Mouse (Mus musculus) small intestine, adult 2 months (tissue): ENCODE results near the gene Dpyd.

ENCODE experiments used
- CTCF ChIP-seq: fragments of 200-500 bp; IDR thresholded peaks from 2 replicates; pipeline ENCODE4 v1.5.1; 2012; ENCODE audit warnings: low read depth, mild to moderate bottlenecking, control low read depth, inconsistent platforms, low read length, moderate library complexity, mixed read lengths; ENCODE audit not compliant: insufficient replicate concordance, insufficient read length; ENCODE audit errors: extremely low read depth
- POLR2A ChIP-seq: fragments of 200-500 bp; IDR thresholded peaks from 2 replicates; pipeline ENCODE4 v1.6.1; 2012; ENCODE audit warnings: low read depth, mild to moderate bottlenecking, control low read depth, inconsistent platforms, low read length, moderate library complexity

DNA sequence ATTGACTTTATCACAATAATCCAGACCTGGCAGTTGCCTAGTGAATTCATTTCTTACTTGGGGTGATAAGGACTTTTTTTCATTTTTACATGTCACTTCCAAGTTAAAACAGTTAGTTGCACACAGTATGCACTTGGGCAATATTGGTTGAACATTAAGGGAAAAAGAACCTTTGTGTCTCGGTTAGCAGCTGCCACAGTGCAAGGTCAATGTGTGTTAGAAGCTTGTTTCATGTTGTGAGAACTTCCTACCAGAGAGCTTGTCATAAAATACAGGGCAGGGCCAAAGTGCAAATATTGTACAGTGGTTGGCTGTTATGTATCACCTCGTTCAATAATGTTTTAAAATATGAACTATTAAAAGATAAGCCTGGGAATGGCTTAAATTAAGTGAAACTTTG is 564.1 kb downstream of the Dpyd start:
- TF ChIP-seq POLR2A (no peak), CTCF (no peak)
